Mouse (Mus musculus) midbrain, postnatal 0 days (tissue): ENCODE results near the gene Hcrtr1. TPM values are rescaled to one million over a fixed set of nuclear protein-coding genes. Genes with fewer than 3 reads are reported as not detected.

Experiments
- ATAC-seq: fragments of 200-750 bp; cut with Nextera tagmentation; 2 replicates; pipeline ENCODE4 v1.8.0; 2017; ENCODE audit warnings: moderate number of reproducible peaks, mild to moderate bottlenecking, moderate TSS enrichment, moderate library complexity; ENCODE audit not compliant: low FRiP score
- DNase-seq: peaks from one replicate; pipeline ENCODE4 v3.0.0-alpha.2; 2015; ENCODE audit warnings: low spot score
- H3K27ac ChIP-seq: fragments of 300-500 bp; sonication (generic); 2 replicates; pipeline ENCODE4 v1.5.1; 2014; ENCODE audit warnings: low read depth, mild to moderate bottlenecking, low read length, mixed read lengths
- H3K27me3 ChIP-seq: fragments of 300-500 bp; sonication (generic); 2 replicates; pipeline ENCODE4 v1.6.1; 2014; ENCODE audit warnings: low read length, control low read depth, mixed read lengths; ENCODE audit not compliant: insufficient read depth
- H3K36me3 ChIP-seq: fragments of 300-500 bp; sonication (generic); 2 replicates; pipeline ENCODE4 v1.6.1; 2014; ENCODE audit warnings: low read length, control low read depth, mixed read lengths; ENCODE audit not compliant: insufficient read depth
- H3K4me1 ChIP-seq: fragments of 300-500 bp; sonication (generic); 2 replicates; pipeline ENCODE4 v1.6.1; 2014; ENCODE audit warnings: mild to moderate bottlenecking, control low read depth, antibody characterized with exemption, low read length, mixed read lengths; ENCODE audit not compliant: insufficient read depth
- H3K4me2 ChIP-seq: fragments of 300-500 bp; sonication (generic); 2 replicates; pipeline ENCODE4 v1.6.1; 2014; ENCODE audit warnings: low read depth, mild to moderate bottlenecking, low read length, mixed read lengths; ENCODE audit not compliant: poor library complexity, severe bottlenecking
- H3K4me3 ChIP-seq: fragments of 300-500 bp; sonication (generic); 2 replicates; pipeline ENCODE4 v1.5.1; 2014; ENCODE audit warnings: low read depth, mild to moderate bottlenecking, low read length, moderate library complexity
- H3K9ac ChIP-seq: fragments of 300-500 bp; sonication (generic); replicated peaks from 2 replicates; pipeline ENCODE4 v1.6.1; 2014; ENCODE audit warnings: mild to moderate bottlenecking, low read length, moderate library complexity, mixed read lengths; ENCODE audit not compliant: poor library complexity, severe bottlenecking
- H3K9me3 ChIP-seq: fragments of 300-500 bp; sonication (generic); 2 replicates; pipeline ENCODE4 v1.6.1; 2016; ENCODE audit warnings: low read length, control low read depth
- CTCF ChIP-seq: IDR thresholded peaks from 2 replicates; pipeline ENCODE4 v1.5.1; 2016; ENCODE audit warnings: antibody characterized with exemption, mild to moderate bottlenecking
- WGBS: fragments of 180-500 bp; shearing (Covaris S2); extraction: QIAGEN DNeasy Blood & Tissue Kit; methylation state at CpG from one replicate; pipeline ENCODE4 v1.1.7; 2014; 5-methylcytosine and 5-hydroxymethylcytosine counted together
- polyA plus RNA-seq: library from polyadenylated mRNA; unstranded; fragments of >200 nt; fragmentation: Nextera tagmentation; extraction: Ambion mirVana; gene quantifications from 2 replicates; pipeline ENCODE4 v1.2.1, GENCODE M21; 2015
- total RNA-seq: library from RNA; depleted of rRNA; stranded (reverse); fragments of >200 nt; gene quantifications from 2 replicates; pipeline ENCODE4 v1.2.3, GENCODE M21; 2014

Hcrtr1 gene
- total and polyA plus RNA-seq, 2 experiments from 2014 or later: 13.9 to 20.4 TPM

DNA sequence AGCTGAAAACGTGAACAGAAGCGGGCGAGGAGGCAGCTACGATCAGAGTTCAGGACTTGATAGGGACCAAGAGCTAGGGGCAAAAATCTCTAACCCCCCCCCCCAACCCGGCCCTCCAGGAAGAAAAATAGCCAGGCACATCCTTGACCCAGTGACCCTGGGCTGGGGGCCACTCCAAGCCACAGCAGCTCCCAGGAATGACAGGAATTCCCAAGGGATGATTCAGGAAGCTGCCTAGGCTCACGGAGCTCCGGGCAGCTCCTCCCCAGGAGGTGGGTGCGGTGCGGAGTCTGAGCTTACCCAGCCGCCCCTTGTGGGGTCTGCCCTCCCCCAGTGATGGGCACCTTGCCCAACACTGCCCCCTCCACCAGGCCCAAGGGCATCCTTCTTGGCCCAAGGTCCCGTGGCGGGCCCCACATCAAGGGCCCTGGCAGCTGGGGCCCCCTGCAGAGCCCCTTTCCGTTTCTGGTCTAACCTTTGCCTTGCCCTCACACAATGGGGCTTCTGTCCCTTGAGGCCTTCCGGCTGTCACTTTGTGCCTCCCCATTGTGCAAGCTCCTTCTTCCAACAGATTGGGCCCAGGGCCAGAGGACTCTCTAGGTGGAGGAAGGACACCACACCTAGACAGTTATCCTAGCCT lies 36.0 kb upstream of the Hcrtr1 start, which contains the start of gene Tinagl1:
Tinagl1 (minus strand) TSS at position 51 of the 640 bp plus-strand sequence.
- H3K9ac ChIP-seq: no peak within 1 kb of the TSS; the same call in 1 of the 2 replicates

DNA sequence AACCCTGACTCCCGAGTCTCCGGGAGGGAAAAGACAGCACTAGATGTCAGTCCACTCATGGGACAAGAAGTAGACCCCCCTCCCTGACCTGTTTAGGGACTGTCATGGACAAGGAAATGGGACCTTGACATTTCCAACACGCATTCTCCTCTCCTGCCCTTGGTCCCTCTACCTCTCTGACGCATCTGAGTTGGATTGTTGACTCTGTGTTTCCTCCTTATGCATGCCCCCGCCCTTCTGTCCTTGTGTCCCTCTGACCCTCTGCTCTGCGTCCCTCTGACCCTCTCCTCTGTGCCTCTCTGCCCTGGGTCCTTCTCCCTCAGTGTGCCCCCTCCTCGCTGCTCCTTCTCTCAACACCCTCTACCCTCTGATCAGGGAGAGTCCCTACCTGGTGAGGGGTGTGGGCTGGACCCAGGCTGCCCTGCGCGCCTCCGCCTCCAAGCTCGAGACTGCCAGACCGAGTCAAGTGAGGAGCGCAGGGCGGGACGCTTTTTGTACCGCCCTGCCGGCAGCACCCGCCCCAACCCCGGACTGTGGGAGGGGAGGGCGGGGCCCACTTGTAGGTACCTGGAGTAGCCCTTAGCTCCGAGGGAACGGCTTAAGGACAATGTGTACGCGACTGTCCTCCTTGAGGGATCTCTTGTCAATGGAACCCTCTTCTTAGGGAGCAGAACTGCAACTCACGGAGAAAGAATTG lies 35.3 kb upstream of the Hcrtr1 start:
- ATAC-seq: no peak
- WGBS: 3% methylated on average over 25 of the region's 25 CpGs

More for the DNA sequence above, 36.0 kb upstream of the Hcrtr1 start, which contains the start of gene Tinagl1:
- peaks cover 24% of the 10 kb centered on the region for H3K27me3 ChIP-seq
- no peak for TF ChIP-seq CTCF
- H3K27ac ChIP-seq: no peak within 1 kb of the TSS
- 3% methylated on average over 14 of the region's 14 CpGs for WGBS
- no peak for DNase-seq
- H3K4me1 ChIP-seq: no peaks in the 10 kb centered on the region
- ATAC-seq: no peak
- H3K36me3 ChIP-seq: no peaks in the 10 kb centered on the region
- H3K4me3 ChIP-seq: peak within 1 kb of the TSS; percentile 8; the same call in 1 of the 2 replicates
- H3K9me3 ChIP-seq: no peaks in the 10 kb centered on the region
- 0 out of 2 replicates have a peak within 1 kb of the TSS, but pooled peaks have one; percentile 18 for H3K4me2 ChIP-seq

DNA sequence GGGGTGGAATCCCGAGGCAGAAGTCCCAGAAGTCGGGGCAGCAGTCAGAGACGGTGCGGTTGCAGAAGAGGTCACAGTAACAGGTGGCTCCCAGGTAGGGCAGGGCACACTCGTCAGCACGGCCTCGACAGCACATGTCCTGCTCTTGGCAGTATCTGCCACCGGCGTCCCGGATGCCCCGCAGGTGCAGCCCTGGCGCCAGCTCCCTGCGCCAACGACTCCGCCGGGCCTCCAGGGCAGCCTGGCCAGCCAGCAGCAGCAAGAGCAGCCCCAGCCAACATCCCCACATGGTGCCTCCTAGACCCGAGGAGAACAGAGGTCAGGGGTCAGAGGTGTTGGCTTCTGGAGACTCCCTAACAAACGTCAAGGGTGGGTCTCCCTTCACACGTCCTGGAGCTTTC lies 34.8 kb upstream of the Hcrtr1 start:
- H3K4me1 ChIP-seq: no peaks in the 10 kb centered on the region
- H3K27me3 ChIP-seq: peaks cover 24% of the 10 kb centered on the region
- H3K9ac ChIP-seq: no peak overlapping the region
- H3K4me3 ChIP-seq: no peak overlapping the region
- H3K27ac ChIP-seq: no peak overlapping the region
- DNase-seq (no peak), ATAC-seq (no peak)
- no peak overlapping the region for H3K4me2 ChIP-seq
- H3K9me3 ChIP-seq: no peaks in the 10 kb centered on the region
- WGBS: 47% methylated on average over 19 of the region's 19 CpGs
- no peak for TF ChIP-seq CTCF
- no peaks in the 10 kb centered on the region for H3K36me3 ChIP-seq

More for the DNA sequence above, 35.3 kb upstream of the Hcrtr1 start:
- Histone ChIP-seq H3K27ac (no peak overlapping the region), H3K9ac (no peak overlapping the region; the same call in 1 of the 2 replicates), H3K9me3 (no peaks in the 10 kb centered on the region), H3K4me2 (0 out of 2 replicates have a peak overlapping the region, but pooled peaks have one; percentile 18), H3K4me3 (peak overlapping the region; percentile 8; the same call in 1 of the 2 replicates), H3K27me3 (peaks cover 24% of the 10 kb centered on the region), H3K4me1 (no peaks in the 10 kb centered on the region), H3K36me3 (no peaks in the 10 kb centered on the region)
- no peak for TF ChIP-seq CTCF
- DNase-seq: no peak

DNA sequence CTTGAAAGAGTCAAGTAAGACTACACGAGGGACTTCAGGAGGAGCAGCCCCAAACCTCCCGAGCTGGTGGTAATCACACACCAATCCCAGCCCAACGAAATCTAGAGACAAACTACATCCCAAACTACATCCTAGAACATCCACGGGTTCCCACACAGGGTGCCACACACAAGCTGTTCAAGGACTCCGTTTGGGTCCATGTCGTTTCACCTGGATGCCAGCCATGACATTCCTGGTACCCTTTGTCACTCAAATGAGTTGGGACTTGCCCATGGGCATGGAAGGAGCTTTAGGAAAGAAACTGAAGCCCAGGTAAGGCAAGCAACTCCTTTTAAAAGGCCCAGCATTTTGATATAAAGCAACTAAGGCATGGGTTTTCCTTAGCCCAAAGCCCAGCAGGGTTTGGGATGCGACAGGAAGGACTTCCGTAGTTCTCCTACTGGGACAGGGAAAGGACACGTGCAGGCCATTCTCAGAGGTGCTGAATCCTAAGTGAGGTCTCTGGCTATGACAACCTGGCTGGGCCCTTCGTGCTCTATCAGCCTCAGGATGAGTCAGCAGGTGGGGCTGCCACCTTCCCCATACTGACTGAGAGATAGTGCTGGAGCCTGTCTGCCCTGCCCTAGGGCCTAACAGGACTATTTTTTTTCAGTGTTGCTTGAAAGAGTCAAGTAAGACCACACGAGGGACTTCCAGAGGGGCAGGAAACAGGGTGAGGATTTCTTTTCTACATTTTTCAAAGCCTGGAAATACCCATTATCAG lies 34.1 kb upstream of the Hcrtr1 start:
- no peak overlapping the region for H3K4me2 ChIP-seq
- no peak overlapping the region for H3K27ac ChIP-seq
- TF ChIP-seq CTCF: no peak
- no peaks in the 10 kb centered on the region for H3K9me3 ChIP-seq
- DNase-seq (no peak), ATAC-seq (no peak)
- peaks cover 24% of the 10 kb centered on the region for H3K27me3 ChIP-seq
- H3K4me3 ChIP-seq: no peak overlapping the region
- H3K9ac ChIP-seq: no peak overlapping the region
- no peaks in the 10 kb centered on the region for H3K36me3 ChIP-seq
- H3K4me1 ChIP-seq: no peaks in the 10 kb centered on the region; the same call in 1 of the 2 replicates
- 75% methylated on average over 11 of the region's 11 CpGs for WGBS

DNA sequence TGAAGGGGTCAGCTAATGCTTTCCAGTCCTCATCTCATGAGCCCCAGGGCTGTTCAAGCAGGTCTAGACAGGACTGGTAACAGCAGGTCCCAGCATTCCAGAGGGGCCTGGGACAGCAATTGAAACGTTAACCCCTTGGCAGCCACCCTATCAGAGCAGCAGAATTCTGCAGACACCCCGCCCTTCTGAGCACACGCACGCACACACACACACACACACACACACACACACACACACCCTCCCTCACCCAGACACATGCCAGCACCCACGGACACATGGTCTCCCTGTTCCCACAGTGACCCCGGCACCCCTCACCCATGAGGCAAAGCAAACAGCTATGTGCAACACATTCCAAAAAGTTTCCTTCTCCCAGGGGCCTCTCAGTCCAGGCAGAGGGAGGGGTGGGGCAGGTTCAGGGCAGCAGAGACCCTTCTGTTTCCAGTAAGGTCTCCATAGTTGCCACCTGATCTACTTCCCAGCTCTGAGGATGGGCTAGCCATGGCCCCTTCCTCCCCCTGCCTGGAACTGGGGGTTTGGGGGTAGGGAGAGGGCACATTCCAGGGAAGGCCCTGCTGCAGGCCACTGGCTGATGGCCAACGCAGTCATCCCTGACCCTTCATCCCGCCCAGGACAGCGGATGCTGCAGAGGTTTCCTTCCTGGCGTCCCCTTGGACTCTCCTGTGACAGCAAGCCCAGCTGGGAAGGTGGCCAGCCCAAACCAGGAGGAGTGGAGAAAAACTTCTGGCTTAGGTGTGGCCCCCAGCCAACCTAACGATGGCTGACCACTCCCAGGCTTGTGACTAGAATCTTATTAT lies 33.0 kb upstream of the Hcrtr1 start:
- ATAC-seq (no peak), DNase-seq (no peak)
- H3K4me1 ChIP-seq: no peaks in the 10 kb centered on the region; the same call in 1 of the 2 replicates
- H3K36me3 ChIP-seq: no peaks in the 10 kb centered on the region
- H3K4me2 ChIP-seq: no peak overlapping the region
- H3K27me3 ChIP-seq: peaks cover 24% of the 10 kb centered on the region
- H3K27ac ChIP-seq: no peak overlapping the region
- TF ChIP-seq CTCF: no peak
- H3K9ac ChIP-seq: no peak overlapping the region
- WGBS: 72% methylated on average over 11 of the region's 11 CpGs
- H3K9me3 ChIP-seq: no peaks in the 10 kb centered on the region
- no peak overlapping the region for H3K4me3 ChIP-seq
